In the genomic region with DNA sequence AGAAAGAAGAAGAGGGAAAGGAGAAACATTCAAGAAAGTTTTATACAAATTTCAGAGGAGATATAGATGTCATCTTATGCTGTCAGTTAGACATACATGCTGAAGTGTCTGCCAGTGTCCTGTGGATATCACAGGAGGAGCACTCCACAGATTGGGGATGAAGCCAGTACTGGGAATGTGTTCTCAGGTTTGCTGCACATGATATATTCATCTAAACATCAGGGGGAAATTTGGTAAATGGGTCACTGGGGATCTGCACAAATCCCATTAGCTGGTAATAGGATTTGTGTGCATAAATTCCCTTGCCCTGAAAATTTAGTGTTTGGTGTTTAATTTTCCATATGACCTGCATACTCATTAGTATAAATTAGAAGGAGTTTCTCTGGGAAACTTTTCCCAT, we compare ENCODE assay signal across 15 mouse cellular contexts.
"Had no signal": no experiment of that assay in that cellular context is flagged by ENCODE, and none has a peak within 500 bp of the region (broad histone marks: within the 10 kb centered on the region; RNA-seq: fewer than 3 reads in every experiment).

No protein-coding gene starts in this region.

- DNase-seq: kidney, adult 18-20 months; kidney, postnatal 10 days; kidney, postnatal 4 days; lung, embryonic 14.5 days; lung, postnatal 10 days; lung, postnatal 4 days; right cerebral cortex, postnatal 4 days; spleen, adult 18-20 months; thymus, adult 18-20 months; thymus, postnatal 14 days had no signal

- H3K9ac ChIP-seq: limb, embryonic 15.5 days; liver, embryonic 12.5 days; lung, embryonic 14.5 days; neural tube, embryonic 15.5 days had no signal

- H3K36me3 ChIP-seq: limb, embryonic 15.5 days; liver, embryonic 12.5 days; neural tube, embryonic 15.5 days had no signal

- H3K9me3 ChIP-seq: limb, embryonic 15.5 days; liver, embryonic 12.5 days; neural tube, embryonic 15.5 days had no signal

- H3K27ac ChIP-seq: layer of hippocampus, adult 2 months; limb, embryonic 15.5 days; liver, embryonic 12.5 days; neural tube, embryonic 15.5 days had no signal

- ATAC-seq: liver, embryonic 12.5 days had no signal

- H3K4me3 ChIP-seq: layer of hippocampus, adult 2 months; limb, embryonic 15.5 days; liver, embryonic 12.5 days; myocyte; neural tube, embryonic 15.5 days had no signal

- H3K4me2 ChIP-seq: limb, embryonic 15.5 days; liver, embryonic 12.5 days; lung, embryonic 14.5 days; neural tube, embryonic 15.5 days had no signal

- H3K4me1 ChIP-seq: limb, embryonic 15.5 days; liver, embryonic 12.5 days; neural tube, embryonic 15.5 days had no signal

- H3K27me3 ChIP-seq: limb, embryonic 15.5 days; liver, embryonic 12.5 days; neural tube, embryonic 15.5 days had no signal
